Mouse (Mus musculus) liver, postnatal 0 days (tissue): Measurements from ENCODE around the gene Zfp316.

ENCODE experiments used
- CTCF ChIP-seq: sonication (generic); IDR thresholded peaks from 2 replicates; pipeline ENCODE4 v1.5.1; 2016; ENCODE audit warnings: antibody characterized with exemption, low read depth
- EP300 ChIP-seq: IDR thresholded peaks from 2 replicates; pipeline ENCODE4 v1.6.1; 2016; ENCODE audit warnings: antibody characterized with exemption, low read depth, mild to moderate bottlenecking

DNA sequence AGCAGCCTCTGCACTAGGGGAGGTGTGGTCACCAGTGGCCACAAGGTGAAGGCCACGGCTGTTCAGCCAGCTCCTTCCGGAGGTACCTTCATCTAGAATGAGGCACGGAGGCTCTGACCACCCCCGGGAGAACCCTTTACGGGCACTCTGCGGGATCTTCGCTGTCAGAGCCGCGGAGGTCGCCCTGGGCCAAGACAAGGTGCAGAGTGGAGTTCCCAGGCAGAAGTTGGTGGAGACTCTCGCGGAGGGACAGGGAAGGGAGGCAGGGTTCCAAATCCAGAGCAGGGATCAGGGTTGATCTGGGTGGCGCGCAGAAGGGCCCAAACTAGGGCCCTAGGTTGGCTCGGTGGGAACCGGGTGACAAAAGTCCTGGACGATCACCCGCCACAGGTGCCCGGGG, 23.1 kb upstream of the Zfp316 start:
- TF ChIP-seq CTCF (no peak), EP300 (no peak)
